8 mouse cellular contexts compared by ENCODE assay signal in genomic region chr15:79442257-79442611, GRCm38 (mm10). TPM values are rescaled to one million over a fixed set of nuclear protein-coding genes. Genes with fewer than 3 reads are reported as not detected.
DNase-seq lines count a peak whose midpoint lies in the region; ATAC-seq and TF ChIP-seq lines count a peak whose summit lies in the region.

No protein-coding gene starts in this region.

- H3K27me3 ChIP-seq in kidney, embryonic 14.5 days (ENCODE audit: control insufficient read depth, insufficient read depth, low read length): no peaks in the 10 kb centered on the region
- H3K27me3 ChIP-seq in hindbrain, embryonic 14.5 days (ENCODE audit: control insufficient read depth, insufficient read depth, low read length): no peaks in the 10 kb centered on the region
- H3K27me3 ChIP-seq in midbrain, embryonic 14.5 days (ENCODE audit: control insufficient read depth, insufficient read depth, low read length): no peaks in the 10 kb centered on the region

- peak overlapping the region; percentile 97 for H3K9ac ChIP-seq in kidney, embryonic 14.5 days (ENCODE audit: low read depth, low read length)
- peak overlapping the region; percentile 100 for H3K9ac ChIP-seq in hindbrain, embryonic 14.5 days
- peak overlapping the region; percentile 100 for H3K9ac ChIP-seq in midbrain, embryonic 14.5 days (replicated peaks; ENCODE audit: low read length)

- no peak for DNase-seq in kidney, adult 18-20 months
- DNase-seq in hindbrain, embryonic 14.5 days (ENCODE audit: low spot score): no peak
- no peak for DNase-seq in midbrain, embryonic 14.5 days
- DNase-seq in right cerebral cortex, postnatal 36 days (ENCODE audit: low spot score in 2 of 2): no peak
- DNase-seq in layer of hippocampus, postnatal 36 days: no peak
- no peak for DNase-seq in testis, postnatal 14 days (ENCODE audit: low spot score)

- no peak for TF ChIP-seq CTCF in cortical plate, adult 2 months (IDR thresholded peaks at IDR 0.05; ENCODE audit: extremely low read depth, insufficient read depth, low read length)

- 3% methylated on average over 6 of the region's 6 CpGs for WGBS in kidney, embryonic 14.5 days
- 1% methylated on average over 6 of the region's 6 CpGs for WGBS in hindbrain, embryonic 14.5 days
- under 1% methylated on average over 6 of the region's 6 CpGs for WGBS in midbrain, embryonic 14.5 days

- no peak for TF ChIP-seq POLR2A in cortical plate, adult 2 months (IDR thresholded peaks at IDR 0.05; ENCODE audit: extremely low read depth, insufficient read depth, low read length)

- peak; percentile 24 for ATAC-seq in kidney, embryonic 14.5 days (ENCODE audit: low FRiP score, low TSS enrichment)
- ATAC-seq in hindbrain, embryonic 14.5 days (ENCODE audit: low FRiP score): peak; percentile 5; the same call in 1 of the 2 replicates
- no peak for ATAC-seq in midbrain, embryonic 14.5 days (ENCODE audit: low FRiP score, low TSS enrichment)

- H3K9me3 ChIP-seq in kidney, embryonic 14.5 days (ENCODE audit: control insufficient read depth, low read length): no peaks in the 10 kb centered on the region
- H3K9me3 ChIP-seq in hindbrain, embryonic 14.5 days (ENCODE audit: control insufficient read depth, low read length): no peaks in the 10 kb centered on the region
- no peaks in the 10 kb centered on the region for H3K9me3 ChIP-seq in midbrain, embryonic 14.5 days (ENCODE audit: control insufficient read depth, low read length)

- peak overlapping the region; percentile 74 for H3K4me2 ChIP-seq in kidney, embryonic 14.5 days (replicated peaks; ENCODE audit: low read depth, low read length)
- peak overlapping the region; percentile 84 for H3K4me2 ChIP-seq in hindbrain, embryonic 14.5 days (replicated peaks)
- H3K4me2 ChIP-seq in midbrain, embryonic 14.5 days (ENCODE audit: low read length): peak overlapping the region; percentile 88

- peaks cover 38% of the 10 kb centered on the region for H3K4me1 ChIP-seq in kidney, embryonic 14.5 days (ENCODE audit: control insufficient read depth, insufficient read depth, low read length)
- H3K4me1 ChIP-seq in cortical plate, adult 2 months (ENCODE audit: control insufficient read depth, insufficient read depth, low read length): peaks cover 16% of the 10 kb centered on the region
- peaks cover 39% of the 10 kb centered on the region for H3K4me1 ChIP-seq in hindbrain, embryonic 14.5 days (replicated peaks; ENCODE audit: control insufficient read depth, insufficient read depth, low read length)
- H3K4me1 ChIP-seq in midbrain, embryonic 14.5 days (ENCODE audit: control insufficient read depth, insufficient read depth, low read length): peaks cover 43% of the 10 kb centered on the region

- peak overlapping the region; percentile 92 for H3K4me3 ChIP-seq in kidney, embryonic 14.5 days (ENCODE audit: low read length)
- peak overlapping the region; percentile 84 for H3K4me3 ChIP-seq in cortical plate, adult 2 months (ENCODE audit: insufficient read depth, low read length)
- peak overlapping the region; percentile 81 for H3K4me3 ChIP-seq in hindbrain, embryonic 14.5 days (replicated peaks; ENCODE audit: low read length)
- H3K4me3 ChIP-seq in midbrain, embryonic 14.5 days (replicated peaks; ENCODE audit: low read depth, low read length): peak overlapping the region; percentile 92

- peaks cover 16% of the 10 kb centered on the region for H3K36me3 ChIP-seq in kidney, embryonic 14.5 days (ENCODE audit: control insufficient read depth, insufficient read depth, low read length)
- peaks cover 14% of the 10 kb centered on the region for H3K36me3 ChIP-seq in hindbrain, embryonic 14.5 days (replicated peaks; ENCODE audit: control insufficient read depth, insufficient read depth)
- H3K36me3 ChIP-seq in midbrain, embryonic 14.5 days (ENCODE audit: control insufficient read depth, insufficient read depth, low read length): peaks cover 16% of the 10 kb centered on the region

- H3K27ac ChIP-seq in kidney, embryonic 14.5 days (ENCODE audit: low read depth, low read length): peak overlapping the region; percentile 97
- H3K27ac ChIP-seq in cortical plate, adult 2 months (ENCODE audit: insufficient read depth, low read length): peak overlapping the region; percentile 94
- peak overlapping the region; percentile 98 for H3K27ac ChIP-seq in hindbrain, embryonic 14.5 days
- H3K27ac ChIP-seq in midbrain, embryonic 14.5 days (replicated peaks; ENCODE audit: low read depth, low read length): peak overlapping the region; percentile 98

RNA-seq across cellular contexts. Expression of gene Csnk1e, which starts 13.1 kb away (rescaled TPM):
- 88.8 and 107 TPM in 2 replicates for polyA plus RNA-seq in kidney, embryonic 14.5 days (2014; fragmentation: Nextera tagmentation; extraction: Ambion mirVana)
- polyA plus RNA-seq in cortical plate, adult 2 months (2012; rRNA removed): 185 and 194 TPM in 2 replicates
- 184 and 213 TPM in 2 replicates for polyA plus RNA-seq in hindbrain, embryonic 14.5 days (2014; fragmentation: Nextera tagmentation; extraction: Ambion mirVana)
- 225 and 226 TPM in 2 replicates for polyA plus RNA-seq in midbrain, embryonic 14.5 days (2014; fragmentation: Nextera tagmentation; extraction: Ambion mirVana)
- 100 to 1,000 TPM; 111 to 120 TPM for total RNA-seq in layer of hippocampus, postnatal 36 days (2021)

RNA-seq across cellular contexts. Expression of gene Tmem184b, which starts 38.9 kb away (rescaled TPM):
- polyA plus RNA-seq in kidney, embryonic 14.5 days (2014; fragmentation: Nextera tagmentation; extraction: Ambion mirVana): 45.8 and 63.1 TPM in 2 replicates
- polyA plus RNA-seq in cortical plate, adult 2 months (2012; rRNA removed): 69.6 and 75.6 TPM in 2 replicates
- 39.9 and 40.0 TPM in 2 replicates for polyA plus RNA-seq in hindbrain, embryonic 14.5 days (2014; fragmentation: Nextera tagmentation; extraction: Ambion mirVana)
- 32.2 and 36.6 TPM in 2 replicates for polyA plus RNA-seq in midbrain, embryonic 14.5 days (2014; fragmentation: Nextera tagmentation; extraction: Ambion mirVana)
- 10 to 100 TPM; 50.5 to 51.0 TPM for total RNA-seq in layer of hippocampus, postnatal 36 days (2021)
